Mouse (Mus musculus) C2C12 (cell line): Measurements from ENCODE around the gene Tbc1d2.

Experiments used
- CTCF ChIP-seq: IDR thresholded peaks from one replicate; pipeline ENCODE4 v1.5.1; 2011; ENCODE audit not compliant: control insufficient read depth, insufficient read depth, insufficient read length
- FOSL1 ChIP-seq: IDR thresholded peaks from one replicate; pipeline ENCODE4 v1.8.0; 2011; ENCODE audit warnings: mild to moderate bottlenecking, low read length; ENCODE audit not compliant: poor library complexity, insufficient read depth, severe bottlenecking
- MAX ChIP-seq: IDR thresholded peaks from one replicate; pipeline ENCODE4 v1.6.1; 2011; ENCODE audit warnings: mild to moderate bottlenecking, control low read depth
- MYOD1 ChIP-seq: IDR thresholded peaks from one replicate; pipeline ENCODE4 v1.6.1; 2011; ENCODE audit warnings: low read depth; ENCODE audit not compliant: control insufficient read depth, insufficient read length
- MYOG ChIP-seq: IDR thresholded peaks from one replicate; pipeline ENCODE4 v1.6.1; 2011; ENCODE audit not compliant: control insufficient read depth, insufficient read length; ENCODE audit errors: extremely low read depth

DNA sequence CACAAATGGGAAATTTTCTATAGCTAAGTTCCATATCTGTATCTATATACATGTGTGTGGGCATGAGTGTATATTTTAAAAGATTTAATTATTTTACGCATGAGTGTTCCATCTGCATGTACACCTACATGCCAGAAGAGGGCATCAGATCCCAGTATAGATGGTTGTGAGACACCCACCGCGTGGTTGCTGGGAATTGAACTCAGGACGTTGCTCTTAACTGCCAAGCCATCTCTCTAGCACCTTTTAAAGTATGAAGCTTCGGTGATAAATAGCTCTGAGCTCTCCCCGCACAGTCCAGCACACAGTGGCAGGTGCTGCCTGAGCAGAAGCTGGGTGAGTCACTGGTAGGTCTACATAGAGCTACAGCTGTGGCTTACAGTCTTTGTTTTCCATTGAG lies 32.6 kb downstream of the Tbc1d2 start:
- TF ChIP-seq CTCF: no peak
- TF ChIP-seq MYOD1: no peak
- no peak for TF ChIP-seq FOSL1
- TF ChIP-seq MAX: no peak
- no peak for TF ChIP-seq MYOG
